Mouse (Mus musculus): ENCODE results near the gene Bub1. TPM values are rescaled to one million over a fixed set of nuclear protein-coding genes. Genes with fewer than 3 reads are reported as not detected.
A peak's percentile ranks its signal among the peaks of the same experiment; 100 is the strongest.

The Bub1 gene
- 1 to 10 TPM in 1 of 2 experiments, under 1 TPM in 1; 0.54 to 1.1 TPM for total RNA-seq (2021)

GRCm38 (mm10) chr2:127831401-127832102 lies at the start of gene Bub1:
Gene Bub1, minus strand, starts transcription at chr2:127831865.
- DNase-seq (ENCODE audit: extremely low spot score in 1 of 2, low spot score in 1 of 2), result peak; percentile 81 to 92

GRCm38 (mm10) chr2:127881063-127881462 lies 49.4 kb upstream of the Bub1 start:
- DNase-seq (ENCODE audit: extremely low spot score in 1 of 2, low spot score in 1 of 2), result no peak

- no peak for DNase-seq (ENCODE audit: extremely low spot score in 1 of 2, low spot score in 1 of 2)
Observed at GRCm38 (mm10) chr2:127864381-127864780, 32.7 kb upstream of the Bub1 start.

- DNase-seq (ENCODE audit: extremely low spot score in 1 of 2, low spot score in 1 of 2), result peak; percentile 9 to 21
Observed at GRCm38 (mm10) chr2:127854332-127854991, 22.8 kb upstream of the Bub1 start.

GRCm38 (mm10) chr2:127850371-127850770 lies 18.7 kb upstream of the Bub1 start:
- no peak for DNase-seq (ENCODE audit: extremely low spot score in 1 of 2, low spot score in 1 of 2)

GRCm38 (mm10) chr2:127846571-127846970 lies 14.9 kb upstream of the Bub1 start:
- no peak for DNase-seq (ENCODE audit: extremely low spot score in 1 of 2, low spot score in 1 of 2)

GRCm38 (mm10) chr2:127846008-127846407 lies 14.3 kb upstream of the Bub1 start:
- no peak for DNase-seq (ENCODE audit: extremely low spot score in 1 of 2, low spot score in 1 of 2)

GRCm38 (mm10) chr2:127845346-127845982 lies 13.8 kb upstream of the Bub1 start:
- DNase-seq (ENCODE audit: extremely low spot score in 1 of 2, low spot score in 1 of 2), result no peak

- DNase-seq (ENCODE audit: extremely low spot score in 1 of 2, low spot score in 1 of 2), result no peak
Observed at GRCm38 (mm10) chr2:127842421-127842820, 10.8 kb upstream of the Bub1 start.

GRCm38 (mm10) chr2:127841402-127841801 lies 9.7 kb upstream of the Bub1 start:
- DNase-seq (ENCODE audit: extremely low spot score in 1 of 2, low spot score in 1 of 2), result no peak

GRCm38 (mm10) chr2:127839425-127839824 lies 7.8 kb upstream of the Bub1 start:
- DNase-seq (ENCODE audit: extremely low spot score in 1 of 2, low spot score in 1 of 2), result no peak

- no peak for DNase-seq (ENCODE audit: extremely low spot score in 1 of 2, low spot score in 1 of 2)
Observed at GRCm38 (mm10) chr2:127838576-127838975, 6.9 kb upstream of the Bub1 start, which contains the start of gene Acoxl. Gene Acoxl, plus strand, starts transcription at chr2:127838876.

GRCm38 (mm10) chr2:127832833-127833190 lies 1.1 kb upstream of the Bub1 start:
- DNase-seq (ENCODE audit: extremely low spot score in 1 of 2, low spot score in 1 of 2), result no peak

- no peak for DNase-seq (ENCODE audit: extremely low spot score in 1 of 2, low spot score in 1 of 2)
Observed at GRCm38 (mm10) chr2:127832103-127832832, 603 bp upstream of the Bub1 start.

- peak; percentile 67 to 77 for DNase-seq (ENCODE audit: extremely low spot score in 1 of 2, low spot score in 1 of 2)
Observed at GRCm38 (mm10) chr2:127791919-127792603, 39.6 kb downstream of the Bub1 start, which contains the start of gene Mtln. Gene Mtln, minus strand, starts transcription at chr2:127792488.

GRCm38 (mm10) chr2:127789651-127790270 lies 41.9 kb downstream of the Bub1 start:
- DNase-seq (ENCODE audit: extremely low spot score in 1 of 2, low spot score in 1 of 2), result no peak

- peak in 1 of 2 experiments; percentile 12 for DNase-seq (ENCODE audit: extremely low spot score in 1 of 2, low spot score in 1 of 2)
Observed at GRCm38 (mm10) chr2:127789138-127789537, 42.5 kb downstream of the Bub1 start.

GRCm38 (mm10) chr2:127788440-127789116 lies 43.1 kb downstream of the Bub1 start, which contains the start of gene Nphp1:
Gene Nphp1, minus strand, starts transcription at chr2:127788897.
- peak; percentile 76 to 83 for DNase-seq (ENCODE audit: extremely low spot score in 1 of 2, low spot score in 1 of 2)

- DNase-seq (ENCODE audit: extremely low spot score in 1 of 2, low spot score in 1 of 2), result no peak
Observed at GRCm38 (mm10) chr2:127787226-127787625, 44.4 kb downstream of the Bub1 start.
